Mouse (Mus musculus): ENCODE data around the gene Abhd6. TPM values are rescaled to one million over a fixed set of nuclear protein-coding genes. Genes with fewer than 3 reads are reported as not detected.

The Abhd6 gene
- polyA plus RNA-seq, 1 experiment from 2014 or later: 8.1 TPM

GRCm38 (mm10) chr14:8015756-8016155 is 13.1 kb downstream of the Abhd6 start:
- 85% methylated on average over 6 of the region's 6 CpGs for WGBS (ENCODE audit: insufficient replicate concordance)
- no peaks in the 10 kb centered on the region for H3K36me3 ChIP-seq (replicated peaks)
- peaks cover 23% of the 10 kb centered on the region for H3K4me1 ChIP-seq (replicated peaks)
- H3K4me3 ChIP-seq (replicated peaks): no peak overlapping the region
- ATAC-seq (ENCODE audit: insufficient read depth): no peak
- H3K4me2 ChIP-seq: no peak overlapping the region
- no peak overlapping the region for H3K9ac ChIP-seq
- H3K27me3 ChIP-seq: no peaks in the 10 kb centered on the region
- no peaks in the 10 kb centered on the region for H3K9me3 ChIP-seq (replicated peaks)
- H3K27ac ChIP-seq (replicated peaks): 0 out of 2 replicates have a peak overlapping the region, but pooled peaks have one; percentile 29

DNA sequence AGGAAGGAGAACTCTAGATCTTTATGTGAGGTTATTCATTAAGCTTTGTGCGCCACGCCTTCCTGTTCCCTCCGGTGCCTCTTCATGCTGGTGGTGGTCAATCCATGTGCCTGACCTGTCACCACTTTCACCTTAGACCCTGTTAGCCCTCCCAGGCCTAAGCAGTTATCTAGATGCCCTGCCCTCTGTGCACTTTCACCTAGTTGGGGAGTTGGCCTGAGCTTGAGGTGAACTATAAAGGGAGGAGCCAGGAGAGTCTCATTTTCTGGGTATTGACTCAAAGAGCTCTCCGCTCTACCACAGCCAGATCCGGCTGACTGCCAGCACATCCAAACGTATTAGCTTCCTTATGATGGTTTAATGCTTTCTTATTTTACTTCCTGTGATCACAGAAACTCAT is 13.6 kb downstream of the Abhd6 start:
- Histone ChIP-seq H3K4me1 (replicated peaks) (peaks cover 23% of the 10 kb centered on the region), H3K36me3 (replicated peaks) (no peaks in the 10 kb centered on the region), H3K27me3 (no peaks in the 10 kb centered on the region), H3K4me2 (peak overlapping the region; percentile 5; the same call in 1 of the 2 replicates), H3K4me3 (replicated peaks) (no peak overlapping the region), H3K9me3 (replicated peaks) (no peaks in the 10 kb centered on the region), H3K9ac (no peak overlapping the region), H3K27ac (replicated peaks) (0 out of 2 replicates have a peak overlapping the region, but pooled peaks have one; percentile 29)
- peak; percentile 80 for ATAC-seq (ENCODE audit: insufficient read depth)
- WGBS (ENCODE audit: insufficient replicate concordance): 57% methylated on average over 6 of the region's 6 CpGs

GRCm38 (mm10) chr14:8016951-8017350 is 14.2 kb downstream of the Abhd6 start:
- Histone ChIP-seq H3K9ac (no peak overlapping the region), H3K9me3 (replicated peaks) (no peaks in the 10 kb centered on the region), H3K4me2 (0 out of 2 replicates have a peak overlapping the region, but pooled peaks have one; percentile 5), H3K27me3 (no peaks in the 10 kb centered on the region), H3K4me3 (replicated peaks) (no peak overlapping the region), H3K27ac (replicated peaks) (no peak overlapping the region), H3K36me3 (replicated peaks) (no peaks in the 10 kb centered on the region), H3K4me1 (replicated peaks) (peaks cover 23% of the 10 kb centered on the region)
- peak; percentile 54; the same call in 1 of the 2 replicates for ATAC-seq (ENCODE audit: insufficient read depth)
- WGBS (ENCODE audit: insufficient replicate concordance): 34% methylated on average over 1 of the region's 1 CpGs

DNA sequence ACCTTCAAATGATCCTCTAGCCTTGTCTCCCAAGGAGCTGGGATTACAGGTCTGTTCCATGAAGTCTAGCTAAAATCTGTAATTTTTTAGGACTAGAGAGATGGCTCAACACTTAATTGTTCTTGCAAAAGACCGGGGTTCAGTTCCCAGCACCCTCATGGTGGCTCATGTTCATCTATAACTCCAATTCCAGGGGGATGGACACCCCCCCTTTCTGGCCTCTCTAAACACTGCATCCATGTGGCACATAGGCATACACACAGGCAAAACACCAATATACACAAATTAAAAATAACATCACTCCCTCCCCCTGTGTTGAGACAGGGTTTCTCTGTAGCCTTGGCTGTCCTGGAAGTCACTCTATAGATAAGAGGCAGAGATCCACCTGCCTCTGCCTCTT is 17.3 kb downstream of the Abhd6 start:
- no peak overlapping the region for H3K4me3 ChIP-seq (replicated peaks)
- no peak overlapping the region for H3K27ac ChIP-seq (replicated peaks)
- H3K9ac ChIP-seq: no peak overlapping the region
- H3K4me1 ChIP-seq (replicated peaks): peaks cover 18% of the 10 kb centered on the region
- no peaks in the 10 kb centered on the region for H3K9me3 ChIP-seq (replicated peaks)
- no peaks in the 10 kb centered on the region for H3K36me3 ChIP-seq (replicated peaks)
- no peak for ATAC-seq (ENCODE audit: insufficient read depth)
- H3K4me2 ChIP-seq: no peak overlapping the region
- H3K27me3 ChIP-seq: no peaks in the 10 kb centered on the region
- WGBS (ENCODE audit: insufficient replicate concordance): 81% methylated on average over 1 of the region's 1 CpGs

DNA sequence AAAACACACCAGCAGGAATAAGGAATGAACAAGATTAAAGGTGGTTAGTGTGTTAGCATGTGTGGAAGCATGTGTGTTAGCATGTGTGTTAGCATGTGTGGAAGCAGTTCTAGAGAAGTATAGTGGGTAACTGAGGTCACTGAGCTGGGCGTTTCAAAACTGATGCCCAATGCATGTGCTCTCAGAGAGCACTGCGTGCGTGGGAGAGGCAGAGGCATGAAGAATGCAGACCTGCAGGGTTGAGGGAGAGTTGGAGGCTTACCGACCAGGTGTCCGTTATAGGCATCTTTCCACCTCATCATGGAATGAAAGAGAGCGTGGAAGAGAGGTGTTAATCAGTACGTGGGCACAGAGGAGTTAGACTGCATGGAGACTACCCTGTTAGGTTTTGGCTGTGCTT is 17.8 kb downstream of the Abhd6 start:
- Histone ChIP-seq H3K4me1 (replicated peaks) (peaks cover 18% of the 10 kb centered on the region), H3K9me3 (replicated peaks) (no peaks in the 10 kb centered on the region), H3K4me3 (replicated peaks) (no peak overlapping the region), H3K9ac (no peak overlapping the region), H3K27me3 (no peaks in the 10 kb centered on the region), H3K4me2 (no peak overlapping the region), H3K27ac (replicated peaks) (no peak overlapping the region), H3K36me3 (replicated peaks) (no peaks in the 10 kb centered on the region)
- no peak for ATAC-seq (ENCODE audit: insufficient read depth)
- WGBS (ENCODE audit: insufficient replicate concordance): 64% methylated on average over 7 of the region's 7 CpGs

DNA sequence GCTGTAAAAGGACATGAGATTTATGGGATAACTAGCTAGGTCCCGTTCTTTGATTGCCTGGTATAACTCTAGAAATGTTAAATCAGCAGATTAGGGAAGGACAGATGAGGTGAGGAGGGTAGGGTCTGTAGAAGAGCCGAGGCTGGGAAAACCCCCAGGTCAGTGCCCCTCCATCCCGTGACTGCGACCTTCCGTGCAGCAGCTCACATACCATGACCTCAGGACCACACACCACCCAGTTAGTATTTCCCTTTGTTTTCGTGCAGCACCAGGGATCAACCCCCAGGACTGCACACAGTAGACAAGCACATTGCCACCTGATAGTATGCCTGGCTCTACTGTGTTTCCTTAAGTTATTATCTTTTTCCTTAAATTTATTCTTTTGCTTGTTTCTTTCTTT is 21.8 kb downstream of the Abhd6 start:
- 61% methylated on average over 6 of the region's 6 CpGs for WGBS (ENCODE audit: insufficient replicate concordance)
- ATAC-seq (ENCODE audit: insufficient read depth): no peak

DNA sequence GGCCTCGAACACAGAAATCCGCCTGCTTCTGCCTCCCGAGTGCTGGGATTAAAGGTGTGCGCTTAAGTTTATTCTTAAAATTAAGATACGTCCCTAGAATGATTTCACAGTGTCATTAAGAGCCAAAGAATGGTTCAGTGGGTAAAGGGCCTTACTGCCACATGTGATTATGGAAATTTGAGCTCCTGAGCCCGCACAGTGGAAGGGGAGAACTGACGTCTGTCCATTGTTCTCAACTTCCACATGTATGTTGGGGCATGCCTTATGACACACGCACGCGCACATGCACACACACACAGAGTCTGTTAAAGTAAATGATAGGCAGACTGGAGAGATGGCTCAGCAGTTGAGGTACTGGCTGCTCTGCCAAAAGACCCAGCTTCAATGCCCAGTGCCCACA is 22.2 kb downstream of the Abhd6 start:
- 74% methylated on average over 10 of the region's 10 CpGs for WGBS (ENCODE audit: insufficient replicate concordance)
- no peak overlapping the region for H3K4me2 ChIP-seq
- no peaks in the 10 kb centered on the region for H3K27me3 ChIP-seq
- no peaks in the 10 kb centered on the region for H3K9me3 ChIP-seq (replicated peaks)
- no peak overlapping the region for H3K27ac ChIP-seq (replicated peaks)
- no peaks in the 10 kb centered on the region for H3K4me1 ChIP-seq (replicated peaks)
- H3K4me3 ChIP-seq (replicated peaks): no peak overlapping the region
- H3K36me3 ChIP-seq (replicated peaks): no peaks in the 10 kb centered on the region
- H3K9ac ChIP-seq: no peak overlapping the region
- ATAC-seq (ENCODE audit: insufficient read depth): no peak

More for the DNA sequence above, 21.8 kb downstream of the Abhd6 start:
- Histone ChIP-seq H3K9ac (no peak overlapping the region), H3K4me1 (replicated peaks) (no peaks in the 10 kb centered on the region), H3K27ac (replicated peaks) (no peak overlapping the region), H3K4me3 (replicated peaks) (no peak overlapping the region), H3K36me3 (replicated peaks) (no peaks in the 10 kb centered on the region), H3K27me3 (no peaks in the 10 kb centered on the region), H3K4me2 (no peak overlapping the region), H3K9me3 (replicated peaks) (no peaks in the 10 kb centered on the region)

GRCm38 (mm10) chr14:8026769-8027531 is 24.2 kb downstream of the Abhd6 start:
- H3K36me3 ChIP-seq (replicated peaks): no peaks in the 10 kb centered on the region
- H3K4me1 ChIP-seq (replicated peaks): no peaks in the 10 kb centered on the region
- no peak overlapping the region for H3K4me2 ChIP-seq
- no peak for ATAC-seq (ENCODE audit: insufficient read depth)
- H3K9me3 ChIP-seq (replicated peaks): no peaks in the 10 kb centered on the region
- no peak overlapping the region for H3K9ac ChIP-seq
- H3K27ac ChIP-seq (replicated peaks): no peak overlapping the region
- no peak overlapping the region for H3K4me3 ChIP-seq (replicated peaks)
- H3K27me3 ChIP-seq: no peaks in the 10 kb centered on the region
- WGBS (ENCODE audit: insufficient replicate concordance): 50% methylated on average over 10 of the region's 10 CpGs

DNA sequence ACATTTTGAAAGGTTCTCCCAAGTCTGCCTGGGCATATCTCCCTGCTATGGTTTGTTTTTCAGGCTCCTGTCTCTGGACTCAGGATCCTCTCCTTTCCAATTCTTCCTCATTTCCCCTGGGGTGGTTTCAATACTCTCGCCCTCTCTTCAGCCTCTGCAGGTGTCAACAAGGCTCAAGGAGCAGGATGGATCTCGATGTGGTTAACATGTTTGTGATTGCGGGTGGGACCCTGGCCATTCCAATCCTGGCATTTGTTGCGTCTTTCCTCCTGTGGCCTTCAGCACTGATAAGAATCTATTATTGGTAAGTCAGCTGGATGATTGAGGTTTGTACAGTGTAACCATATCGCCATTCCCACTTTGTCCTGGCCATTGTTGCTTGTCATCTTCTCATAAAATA is 25.4 kb downstream of the Abhd6 start:
- Histone ChIP-seq H3K27ac (replicated peaks) (no peak overlapping the region), H3K36me3 (replicated peaks) (no peaks in the 10 kb centered on the region), H3K27me3 (no peaks in the 10 kb centered on the region), H3K9me3 (replicated peaks) (no peaks in the 10 kb centered on the region), H3K4me2 (no peak overlapping the region), H3K4me1 (replicated peaks) (no peaks in the 10 kb centered on the region), H3K9ac (no peak overlapping the region), H3K4me3 (replicated peaks) (no peak overlapping the region)
- no peak for ATAC-seq (ENCODE audit: insufficient read depth)
- 61% methylated on average over 5 of the region's 5 CpGs for WGBS (ENCODE audit: insufficient replicate concordance)

DNA sequence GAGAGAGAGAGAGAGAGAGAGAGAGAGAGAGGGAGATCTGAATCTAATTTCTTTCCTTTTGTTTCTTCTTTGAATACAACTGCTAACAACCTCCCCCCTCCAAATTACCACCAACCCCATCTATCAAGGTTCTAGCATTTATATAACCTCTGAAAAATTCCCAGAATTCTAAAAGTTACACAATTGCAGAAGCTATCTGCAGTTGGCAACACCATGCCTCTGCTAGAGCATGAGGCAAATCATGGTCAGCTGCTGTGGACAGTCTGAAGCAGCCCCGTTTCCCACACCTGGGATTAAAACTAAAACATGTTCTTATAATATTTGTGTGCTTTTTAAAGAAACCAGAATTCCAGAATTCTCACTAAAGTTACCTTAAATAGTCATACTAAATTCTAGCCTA is 27.1 kb downstream of the Abhd6 start:
- ATAC-seq (ENCODE audit: insufficient read depth): no peak
- H3K27me3 ChIP-seq: no peaks in the 10 kb centered on the region
- H3K4me1 ChIP-seq (replicated peaks): no peaks in the 10 kb centered on the region
- no peak overlapping the region for H3K4me2 ChIP-seq
- no peak overlapping the region for H3K4me3 ChIP-seq (replicated peaks)
- H3K27ac ChIP-seq (replicated peaks): no peak overlapping the region
- no peaks in the 10 kb centered on the region for H3K9me3 ChIP-seq (replicated peaks)
- 62% methylated on average over 1 of the region's 1 CpGs for WGBS (ENCODE audit: insufficient replicate concordance)
- H3K36me3 ChIP-seq (replicated peaks): no peaks in the 10 kb centered on the region
- no peak overlapping the region for H3K9ac ChIP-seq

GRCm38 (mm10) chr14:8030535-8030934 is 27.8 kb downstream of the Abhd6 start:
- Histone ChIP-seq H3K9ac (no peak overlapping the region), H3K4me3 (replicated peaks) (no peak overlapping the region), H3K9me3 (replicated peaks) (no peaks in the 10 kb centered on the region), H3K27ac (replicated peaks) (no peak overlapping the region), H3K4me1 (replicated peaks) (no peaks in the 10 kb centered on the region), H3K36me3 (replicated peaks) (no peaks in the 10 kb centered on the region), H3K27me3 (no peaks in the 10 kb centered on the region), H3K4me2 (no peak overlapping the region)
- 55% methylated on average over 4 of the region's 4 CpGs for WGBS (ENCODE audit: insufficient replicate concordance)
- ATAC-seq (ENCODE audit: insufficient read depth): no peak
